Mouse (Mus musculus) bone marrow, adult 2 months (tissue): ENCODE results near the gene Tuba3a. TPM values are rescaled to one million over a fixed set of nuclear protein-coding genes. Genes with fewer than 3 reads are reported as not detected.
"Not testable (repeated sequence)": the region's sequence is repeated elsewhere in the genome, so short reads cannot be mapped to it uniquely, and the experiment has no call there.

ENCODE experiments used
- H3K27ac ChIP-seq: fragments of 200-500 bp; 2 replicates; pipeline ENCODE4 v1.5.1; 2012; ENCODE audit warnings: low read depth, mild to moderate bottlenecking, control low read depth, inconsistent platforms, low read length; ENCODE audit not compliant: control insufficient read depth, poor library complexity, insufficient read depth
- H3K4me1 ChIP-seq: fragments of 200-500 bp; 2 replicates; pipeline ENCODE4 v1.6.1; 2011; ENCODE audit warnings: low read length; ENCODE audit not compliant: control insufficient read depth, insufficient read depth
- H3K4me3 ChIP-seq: fragments of 200-500 bp; replicated peaks from 2 replicates; pipeline ENCODE3; 2011; ENCODE audit warnings: mild to moderate bottlenecking, low read depth, low read length, control low read depth; ENCODE audit not compliant: control insufficient read depth
- CTCF ChIP-seq: fragments of 200-500 bp; IDR thresholded peaks from 2 replicates; pipeline ENCODE4 v1.5.1; 2011; ENCODE audit warnings: low read length, control low read depth; ENCODE audit not compliant: control insufficient read depth, insufficient read depth
- POLR2A ChIP-seq: fragments of 200-500 bp; IDR thresholded peaks from 2 replicates; pipeline ENCODE4 v1.6.1; 2011; ENCODE audit warnings: low read depth, mild to moderate bottlenecking, control low read depth, low read length, borderline replicate concordance; ENCODE audit not compliant: control insufficient read depth
- WGBS: fragments of 180-500 bp; shearing (Covaris S2); methylation state at CpG from one replicate; pipeline ENCODE4 v1.1.7; 2018; 5-methylcytosine and 5-hydroxymethylcytosine counted together
- polyA plus RNA-seq: library from polyadenylated mRNA; stranded (reverse); fragments of >200 nt; gene quantifications from 2 replicates; pipeline ENCODE4 v1.2.4, GENCODE M21; 2011; ENCODE audit warnings: low replicate concordance; ENCODE audit not compliant: missing spikeins, insufficient read depth, insufficient read length

Gene Tuba3a
- polyA plus RNA-seq, 1 experiment: not detected

DNA sequence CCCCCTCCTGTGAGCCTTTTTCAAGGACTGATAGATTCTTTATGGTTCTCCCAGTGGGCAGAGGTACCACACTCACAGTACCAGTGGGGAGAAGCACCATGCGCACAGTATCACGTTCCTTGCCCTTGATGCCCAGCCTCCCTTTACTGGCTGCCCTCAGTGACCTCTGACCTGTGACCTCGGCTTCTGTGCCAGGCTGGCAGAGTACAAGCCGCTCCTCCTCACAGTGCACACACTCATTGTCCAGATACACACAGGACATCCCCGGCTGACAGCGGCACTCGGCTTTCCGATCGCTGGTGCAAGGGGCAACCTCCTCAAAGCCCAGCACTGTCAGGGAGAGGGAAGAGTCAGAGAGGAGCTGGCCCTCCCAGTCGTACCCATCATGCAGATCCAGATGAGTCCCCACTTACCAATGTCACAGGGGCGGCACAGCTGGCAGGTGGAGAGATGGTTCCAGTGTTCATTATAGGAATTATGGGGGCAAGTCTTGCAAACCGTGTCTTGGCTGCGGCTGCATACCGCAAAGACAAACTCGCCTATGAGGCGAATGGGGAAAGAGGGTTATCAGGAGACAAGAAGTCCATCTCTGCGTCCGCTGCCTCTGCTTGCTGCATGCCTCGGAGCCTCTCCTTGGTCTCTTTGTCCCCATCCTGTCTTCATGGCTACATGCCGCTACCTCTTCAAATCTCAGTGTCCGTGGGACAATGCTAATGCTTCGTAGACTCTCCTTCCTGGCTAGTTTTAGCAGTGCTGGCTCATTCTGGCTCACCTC lies 26.9 kb upstream of the Tuba3a start:
- TF ChIP-seq CTCF (no peak), POLR2A (no peak)
- H3K27ac ChIP-seq: peak overlapping the region; percentile 68
- 57% methylated on average over 22 of the region's 22 CpGs for WGBS
- H3K4me1 ChIP-seq: no peaks in the 10 kb centered on the region; the same call in 1 of the 2 replicates
- peak overlapping the region; percentile 83 for H3K4me3 ChIP-seq

DNA sequence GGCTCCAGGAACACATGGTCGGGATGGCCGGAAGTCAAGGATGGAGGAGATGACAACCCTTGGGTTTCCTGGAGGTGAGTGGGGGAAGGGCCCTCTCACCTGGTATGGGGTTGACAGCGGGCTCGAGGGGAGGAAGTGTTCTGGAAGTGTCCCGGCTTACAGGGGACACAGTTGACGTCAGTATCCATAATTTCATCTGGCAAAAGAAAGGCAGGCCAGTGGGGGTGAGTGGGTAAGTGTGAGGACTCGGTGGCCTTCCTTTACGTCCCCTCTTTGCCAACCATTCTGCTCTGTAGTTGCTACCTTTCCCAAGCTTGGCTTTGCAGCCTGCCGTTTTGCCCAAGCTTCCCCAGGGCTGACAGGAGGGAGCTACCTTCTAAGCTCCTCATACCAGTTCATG lies 26.3 kb upstream of the Tuba3a start:
- no peak overlapping the region for H3K4me3 ChIP-seq

DNA sequence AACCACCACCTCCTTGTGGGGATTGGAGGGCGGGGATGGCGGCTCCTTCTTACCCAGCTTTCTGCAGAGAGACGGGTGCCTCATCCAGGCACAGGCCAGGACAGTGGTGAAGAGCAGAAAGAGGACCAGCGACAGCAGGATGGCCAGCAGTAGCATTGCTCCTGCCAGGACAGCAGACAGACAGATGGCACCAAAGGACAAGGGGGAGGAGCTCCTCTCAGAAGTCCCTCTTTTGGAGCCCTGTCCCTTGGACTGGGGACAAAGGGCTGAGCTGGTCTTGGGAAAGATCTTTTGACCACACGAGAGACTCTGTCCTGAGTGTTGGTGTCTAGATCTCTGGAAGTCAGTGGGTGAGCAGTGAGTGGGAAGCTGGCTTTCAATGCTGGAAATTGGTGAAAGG lies 23.6 kb upstream of the Tuba3a start:
- H3K27ac ChIP-seq: no peak overlapping the region
- no peak for TF ChIP-seq CTCF
- TF ChIP-seq POLR2A: no peak
- H3K4me3 ChIP-seq: no peak overlapping the region
- 81% methylated on average over 5 of the region's 5 CpGs for WGBS
- no peaks in the 10 kb centered on the region; the same call in 1 of the 2 replicates for H3K4me1 ChIP-seq

More for the DNA sequence above, 26.3 kb upstream of the Tuba3a start:
- WGBS: 79% methylated on average over 9 of the region's 9 CpGs
- H3K4me1 ChIP-seq: no peaks in the 10 kb centered on the region; the same call in 1 of the 2 replicates
- no peak for TF ChIP-seq CTCF
- no peak for TF ChIP-seq POLR2A
- H3K27ac ChIP-seq: no peak overlapping the region

DNA sequence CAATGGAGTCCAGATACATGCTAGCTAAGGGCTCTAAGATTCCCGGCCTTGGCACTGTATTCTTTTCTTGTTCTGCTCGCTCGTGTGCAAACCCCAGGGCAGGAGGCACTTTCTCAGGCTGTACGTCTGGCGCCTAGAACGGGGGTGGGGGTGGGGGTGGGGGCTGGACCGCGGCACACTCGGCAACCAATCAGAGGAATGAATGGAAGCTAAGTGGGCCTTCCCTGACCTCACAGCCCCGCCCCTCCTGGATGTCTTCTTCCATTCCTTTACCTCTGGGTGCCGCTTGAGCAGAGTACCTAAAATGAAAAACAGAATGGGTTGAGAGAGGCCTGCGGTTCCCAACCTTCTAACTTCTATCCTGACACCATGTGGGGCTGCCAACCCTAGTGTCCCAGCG lies 23.1 kb upstream of the Tuba3a start:
- TF ChIP-seq CTCF: no peak
- no peak for TF ChIP-seq POLR2A
- H3K4me1 ChIP-seq: no peaks in the 10 kb centered on the region; the same call in 1 of the 2 replicates
- H3K4me3 ChIP-seq: no peak overlapping the region
- 81% methylated on average over 13 of the region's 13 CpGs for WGBS
- no peak overlapping the region for H3K27ac ChIP-seq

DNA sequence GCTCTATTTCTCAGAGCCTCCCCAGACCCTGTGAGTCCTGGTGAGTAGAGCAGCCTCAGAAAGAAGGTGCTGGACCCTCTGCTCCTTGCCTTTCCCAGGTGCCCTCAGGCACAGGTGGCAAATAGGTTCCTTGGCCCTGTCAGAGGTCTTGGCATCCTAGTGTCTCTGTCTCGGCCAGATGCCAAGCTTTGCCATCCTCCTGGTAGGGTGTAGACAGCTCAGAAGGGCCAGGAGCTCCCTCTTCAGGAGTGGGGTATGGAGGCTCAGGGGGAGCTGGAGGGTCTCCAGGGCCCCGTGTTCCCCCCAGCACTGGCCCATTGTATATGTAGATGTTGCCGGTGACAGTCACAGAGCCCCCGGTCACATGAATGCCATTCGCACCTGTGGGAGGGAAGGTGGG lies 21.2 kb upstream of the Tuba3a start:
- TF ChIP-seq POLR2A: no peak
- no peak for TF ChIP-seq CTCF
- WGBS: 80% methylated on average over 5 of the region's 5 CpGs
- no peak overlapping the region for H3K27ac ChIP-seq
- H3K4me3 ChIP-seq: no peak overlapping the region
- no peaks in the 10 kb centered on the region for H3K4me1 ChIP-seq

DNA sequence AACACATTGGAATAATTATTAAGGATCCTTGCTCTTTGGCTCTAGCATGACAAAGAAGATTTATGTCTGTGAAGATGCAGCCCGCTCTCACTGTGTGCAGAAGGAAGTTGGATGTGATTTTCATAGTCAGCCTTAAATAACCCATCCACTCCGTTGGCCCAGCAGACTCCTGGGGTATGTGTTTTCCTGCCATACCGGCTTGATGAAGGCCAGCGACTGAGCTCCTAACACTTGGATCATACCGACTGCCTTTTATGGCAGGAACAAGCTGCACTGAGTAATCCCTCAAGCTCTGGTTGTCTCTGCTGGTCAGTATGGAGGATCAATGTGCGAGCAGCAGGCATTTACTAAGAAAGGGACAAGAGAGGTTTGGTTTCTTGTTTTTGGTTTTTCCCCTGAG lies 19.6 kb upstream of the Tuba3a start:
- H3K4me1 ChIP-seq: no peaks in the 10 kb centered on the region
- no peak for TF ChIP-seq CTCF
- TF ChIP-seq POLR2A: no peak
- WGBS: 85% methylated on average over 6 of the region's 6 CpGs
- H3K4me3 ChIP-seq: no peak overlapping the region
- H3K27ac ChIP-seq: no peak overlapping the region

DNA sequence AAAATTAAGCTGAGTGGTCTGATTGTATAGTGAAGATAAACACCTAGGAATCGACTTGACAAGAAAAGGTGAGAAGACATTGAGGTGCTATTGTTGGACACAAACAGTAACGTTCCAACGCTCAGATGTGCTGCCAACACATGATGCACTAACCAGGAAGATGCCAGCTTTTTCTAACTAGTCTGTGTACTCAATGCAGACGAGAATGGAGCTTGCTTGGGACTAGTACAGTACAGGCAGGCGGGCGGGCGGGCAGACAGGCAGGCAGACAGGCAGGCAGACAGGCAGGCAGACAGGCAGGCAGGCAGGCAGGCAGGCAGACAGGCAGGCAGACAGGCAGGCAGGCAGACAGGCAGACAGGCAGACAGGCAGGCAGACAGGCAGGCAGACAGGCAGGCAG lies 18.6 kb upstream of the Tuba3a start:
- H3K27ac ChIP-seq, H3K4me3 ChIP-seq, H3K4me1 ChIP-seq: not testable (repeated sequence)
- 81% methylated on average over 7 of the region's 7 CpGs for WGBS

DNA sequence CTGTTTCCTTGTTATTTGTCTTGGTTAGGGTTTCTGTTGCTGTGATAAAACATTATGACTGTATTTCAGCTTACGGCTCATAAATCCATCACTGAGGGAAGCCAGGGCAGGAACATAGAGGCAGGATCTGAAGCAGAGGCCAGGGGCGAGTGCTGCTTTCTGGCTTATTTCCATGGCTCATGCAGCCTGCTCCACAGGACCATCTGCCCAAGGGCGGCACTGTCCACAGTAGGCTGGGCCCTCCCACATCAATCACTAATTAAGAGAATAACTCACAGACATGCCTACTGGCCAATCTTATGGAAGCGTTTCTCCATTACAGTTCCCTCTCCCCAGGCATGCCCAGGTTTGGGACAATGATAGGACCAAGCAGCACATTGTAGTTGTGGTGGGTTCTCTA lies 17.4 kb upstream of the Tuba3a start:
- H3K4me1 ChIP-seq: no peaks in the 10 kb centered on the region
- 84% methylated on average over 4 of the region's 4 CpGs for WGBS
- no peak overlapping the region for H3K27ac ChIP-seq
- no peak overlapping the region for H3K4me3 ChIP-seq
- no peak for TF ChIP-seq POLR2A
- TF ChIP-seq CTCF: no peak

DNA sequence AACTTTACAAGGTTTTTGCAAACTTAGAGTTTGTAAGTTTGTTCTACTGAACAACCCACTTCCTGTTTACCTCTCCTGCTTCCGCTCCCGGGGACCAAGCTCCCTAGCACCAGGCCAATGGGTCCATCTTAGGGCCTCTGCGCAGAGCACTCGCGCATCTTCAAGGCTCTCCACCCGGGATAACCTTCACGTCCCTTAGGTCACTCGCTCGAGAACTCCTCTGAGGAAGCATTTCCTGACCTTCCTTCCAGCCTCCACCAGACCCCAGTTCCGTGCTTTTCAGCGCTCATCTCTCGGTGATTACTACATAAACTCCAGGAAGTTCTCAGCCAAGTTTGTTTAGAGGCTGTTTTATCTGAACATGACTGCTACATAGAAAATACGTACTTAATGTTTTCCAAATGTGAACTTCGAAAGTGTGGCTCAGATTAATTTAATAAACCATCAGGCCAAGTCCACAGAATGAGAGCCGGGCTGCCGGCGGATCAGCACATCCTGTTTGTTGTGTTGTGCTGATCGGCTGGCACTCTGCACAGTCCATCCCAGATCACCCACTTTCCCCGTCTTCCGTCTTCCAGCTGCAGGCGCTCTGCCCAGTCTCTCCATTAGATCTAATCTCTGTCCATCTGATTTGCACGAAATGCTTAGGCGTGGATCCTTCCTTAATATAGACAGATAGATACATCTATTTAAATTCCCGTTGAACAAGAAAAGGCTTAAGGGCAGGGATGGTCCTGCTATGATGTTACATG lies 16.6 kb upstream of the Tuba3a start:
- no peak overlapping the region for H3K4me3 ChIP-seq
- no peak overlapping the region for H3K27ac ChIP-seq
- WGBS: 76% methylated on average over 24 of the region's 24 CpGs
- no peaks in the 10 kb centered on the region for H3K4me1 ChIP-seq
- no peak for TF ChIP-seq CTCF
- TF ChIP-seq POLR2A: no peak
